ENCODE assay signal across 9 mouse cellular contexts in the genomic region with DNA sequence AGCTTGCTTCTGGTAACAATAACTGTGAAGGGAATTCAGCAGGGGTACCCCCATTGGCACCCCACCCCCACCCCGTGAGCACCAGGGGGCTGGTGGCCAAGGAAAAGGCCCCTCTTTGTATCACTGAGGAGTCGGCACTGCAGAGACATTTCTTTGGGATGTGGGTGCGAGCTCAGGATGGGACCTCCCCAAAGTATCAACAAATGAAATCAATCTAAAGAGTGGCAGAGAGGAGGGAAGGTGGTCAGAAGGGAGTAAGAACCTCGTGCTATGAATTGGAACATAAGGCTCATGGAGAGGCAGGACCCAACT. TPM values are rescaled to one million over a fixed set of nuclear protein-coding genes. Genes with fewer than 3 reads are reported as not detected.
DNase-seq lines count a peak whose midpoint lies in the region; ATAC-seq and TF ChIP-seq lines count a peak whose summit lies in the region.
"Had no signal": no experiment of that assay in that cellular context is flagged by ENCODE, and none has a peak within 500 bp of the region (broad histone marks: within the 10 kb centered on the region; RNA-seq: fewer than 3 reads in every experiment).

No protein-coding gene starts in this region.

- peak overlapping the region; percentile 96; the same call in 1 of the 2 replicates for H3K27ac ChIP-seq in liver, embryonic 11.5 days (ENCODE audit: low read depth, low read length)
- H3K27ac ChIP-seq in embryonic facial prominence, embryonic 10.5 days (replicated peaks) = peak overlapping the region; percentile 57
- no peak overlapping the region for H3K27ac ChIP-seq in forebrain, embryonic 14.5 days (ENCODE audit: low read depth, low read length)
- H3K27ac ChIP-seq: limb, embryonic 15.5 days had no signal

- no peaks in the 10 kb centered on the region for H3K9me3 ChIP-seq in liver, embryonic 11.5 days (ENCODE audit: control insufficient read depth, low read length)
- no peaks in the 10 kb centered on the region for H3K9me3 ChIP-seq in embryonic facial prominence, embryonic 10.5 days
- H3K9me3 ChIP-seq in forebrain, embryonic 14.5 days (replicated peaks; ENCODE audit: control insufficient read depth, low read length) = no peaks in the 10 kb centered on the region
- H3K9me3 ChIP-seq: limb, embryonic 15.5 days had no signal

- no peaks in the 10 kb centered on the region for H3K36me3 ChIP-seq in liver, embryonic 11.5 days (ENCODE audit: control insufficient read depth, insufficient read depth, low read length)
- H3K36me3 ChIP-seq in embryonic facial prominence, embryonic 10.5 days (replicated peaks) = no peaks in the 10 kb centered on the region
- H3K36me3 ChIP-seq in forebrain, embryonic 14.5 days (ENCODE audit: control insufficient read depth, insufficient read depth, low read length) = no peaks in the 10 kb centered on the region
- no peaks in the 10 kb centered on the region for H3K36me3 ChIP-seq in myocyte (ENCODE audit: control insufficient read depth, insufficient read depth)
- H3K36me3 ChIP-seq: limb, embryonic 15.5 days had no signal

- no peak overlapping the region for H3ac ChIP-seq in myocyte (ENCODE audit: control insufficient read depth, insufficient read length)

- peak overlapping the region; percentile 42 for H3K9ac ChIP-seq in liver, embryonic 11.5 days (ENCODE audit: low read depth, low read length)
- no peak overlapping the region for H3K9ac ChIP-seq in forebrain, embryonic 14.5 days (ENCODE audit: low read length)
- H3K9ac ChIP-seq: limb, embryonic 15.5 days had no signal

- no peak for TF ChIP-seq POLR2A in myocyte (IDR thresholded peaks at IDR 0.05; ENCODE audit: insufficient read length, low read depth)

- H3K4me2 ChIP-seq in liver, embryonic 11.5 days = peak overlapping the region; percentile 85
- peak overlapping the region; percentile 40; the same call in 1 of the 2 replicates for H3K4me2 ChIP-seq in forebrain, embryonic 14.5 days (ENCODE audit: low read length)
- peak overlapping the region; percentile 74 for H3K4me2 ChIP-seq in myocyte (ENCODE audit: low read depth)

- H3K4me3 ChIP-seq in liver, embryonic 11.5 days (ENCODE audit: low read depth, low read length) = peak overlapping the region; percentile 25
- H3K4me3 ChIP-seq in embryonic facial prominence, embryonic 10.5 days = peak overlapping the region; percentile 65
- H3K4me3 ChIP-seq in forebrain, embryonic 14.5 days (ENCODE audit: low read depth, low read length) = no peak overlapping the region
- peak overlapping the region; percentile 35 for H3K4me3 ChIP-seq in myocyte

- DNase-seq in liver, embryonic 11.5 days (ENCODE audit: low spot score) = peak; percentile 49
- DNase-seq in liver = no peak
- DNase-seq in embryonic facial prominence, embryonic 10.5 days (ENCODE audit: low spot score) = no peak
- DNase-seq in forebrain, embryonic 14.5 days (ENCODE audit: low spot score) = no peak
- DNase-seq in right cerebral cortex, postnatal 10 days (ENCODE audit: low spot score in 2 of 2) = no peak
- no peak for DNase-seq in lung, postnatal 10 days
- DNase-seq: cerebellum, adult 18-20 months had no signal

- WGBS in liver, embryonic 11.5 days = 60% methylated on average over 4 of the region's 4 CpGs
- WGBS in embryonic facial prominence, embryonic 10.5 days = 57% methylated on average over 4 of the region's 4 CpGs
- 52% methylated on average over 4 of the region's 4 CpGs for WGBS in forebrain, embryonic 14.5 days

- H3K79me2 ChIP-seq in myocyte (ENCODE audit: control insufficient read depth, insufficient read depth) = peaks cover 5% of the 10 kb centered on the region

- H3K4me1 ChIP-seq in liver, embryonic 11.5 days (replicated peaks; ENCODE audit: control insufficient read depth, insufficient read depth, low read length) = peaks cover 15% of the 10 kb centered on the region
- peaks cover 51% of the 10 kb centered on the region for H3K4me1 ChIP-seq in embryonic facial prominence, embryonic 10.5 days
- peaks cover 11% of the 10 kb centered on the region; the same call in 1 of the 2 replicates for H3K4me1 ChIP-seq in forebrain, embryonic 14.5 days (ENCODE audit: control insufficient read depth, insufficient read depth, low read length)

- ATAC-seq in liver, embryonic 11.5 days (replicated peaks; ENCODE audit: low FRiP score) = no peak
- no peak for ATAC-seq in forebrain, embryonic 14.5 days

- H3K27me3 ChIP-seq in liver, embryonic 11.5 days (replicated peaks; ENCODE audit: control insufficient read depth, insufficient read depth, low read length) = no peaks in the 10 kb centered on the region
- no peaks in the 10 kb centered on the region for H3K27me3 ChIP-seq in embryonic facial prominence, embryonic 10.5 days (replicated peaks; ENCODE audit: low read depth, poor library complexity, severe bottlenecking)
- no peaks in the 10 kb centered on the region for H3K27me3 ChIP-seq in forebrain, embryonic 14.5 days (replicated peaks; ENCODE audit: control insufficient read depth, insufficient read depth, low read length)
- no peaks in the 10 kb centered on the region for H3K27me3 ChIP-seq in myocyte (ENCODE audit: control insufficient read depth, insufficient read depth, insufficient read length)
- H3K27me3 ChIP-seq: limb, embryonic 15.5 days had no signal

TF ChIP-seq in myocyte, 11 proteins besides CTCF, POLR2A, EP300 and RAD21:
- TF ChIP-seq E2F4 (IDR thresholded peaks at IDR 0.05; ENCODE audit: insufficient read depth) = no peak
- TF ChIP-seq MYOG (IDR thresholded peaks at IDR 0.05; ENCODE audit: control insufficient read depth in 1 of 3, insufficient read depth in 1 of 3, insufficient read length in 2 of 3, low read depth in 2 of 3) = no peak
- TF ChIP-seq USF1 (IDR thresholded peaks at IDR 0.05; ENCODE audit: low read depth) = no peak
- no peak for TF ChIP-seq TCF12 (IDR thresholded peaks at IDR 0.05; ENCODE audit: insufficient read depth, poor library complexity, severe bottlenecking)

RNA-seq across cellular contexts. Expression of gene Hist2h3c1, which starts 2.5 kb away (rescaled TPM):
- polyA plus RNA-seq in liver, embryonic 11.5 days (2014; fragmentation: Nextera tagmentation; extraction: Ambion mirVana) = 0.93 and 1.5 TPM in 2 replicates
- polyA plus RNA-seq in embryonic facial prominence, embryonic 10.5 days (2016; fragmentation: Nextera tagmentation; extraction: Ambion mirVana) = 0.52 and 0.81 TPM in 2 replicates
- polyA plus RNA-seq in forebrain, embryonic 14.5 days (2014; fragmentation: Nextera tagmentation; extraction: Ambion mirVana) = 0.85 TPM in 1 of 2 replicates, not detected in the other
- not detected for polyA plus RNA-seq in myocyte (2012; fragmentation: generic; extraction: Trizol)

RNA-seq across cellular contexts. Expression of gene Hist2h2aa1, which starts 3.7 kb away (rescaled TPM):
- polyA plus RNA-seq in liver, embryonic 11.5 days (2014; fragmentation: Nextera tagmentation; extraction: Ambion mirVana) = 12.1 and 12.7 TPM in 2 replicates
- 4.8 and 8.6 TPM in 2 replicates for polyA plus RNA-seq in embryonic facial prominence, embryonic 10.5 days (2016; fragmentation: Nextera tagmentation; extraction: Ambion mirVana)
- polyA plus RNA-seq in forebrain, embryonic 14.5 days (2014; fragmentation: Nextera tagmentation; extraction: Ambion mirVana) = 23.1 and 35.7 TPM in 2 replicates
- polyA plus RNA-seq in myocyte (2012; fragmentation: generic; extraction: Trizol) = not detected

RNA-seq across cellular contexts. Expression of gene Hist2h2aa2, which starts 8.9 kb away (rescaled TPM):
- polyA plus RNA-seq in liver, embryonic 11.5 days (2014; fragmentation: Nextera tagmentation; extraction: Ambion mirVana) = 27.8 and 34.5 TPM in 2 replicates
- polyA plus RNA-seq in embryonic facial prominence, embryonic 10.5 days (2016; fragmentation: Nextera tagmentation; extraction: Ambion mirVana) = 26.6 and 32.1 TPM in 2 replicates
- 58.1 and 74.2 TPM in 2 replicates for polyA plus RNA-seq in forebrain, embryonic 14.5 days (2014; fragmentation: Nextera tagmentation; extraction: Ambion mirVana)
- polyA plus RNA-seq in myocyte (2012; fragmentation: generic; extraction: Trizol) = 103 TPM

RNA-seq across cellular contexts. Expression of gene Hist2h3c2, which starts 10.1 kb away (rescaled TPM):
- 5.8 and 8.0 TPM in 2 replicates for polyA plus RNA-seq in liver, embryonic 11.5 days (2014; fragmentation: Nextera tagmentation; extraction: Ambion mirVana)
- polyA plus RNA-seq in embryonic facial prominence, embryonic 10.5 days (2016; fragmentation: Nextera tagmentation; extraction: Ambion mirVana) = 4.9 and 6.6 TPM in 2 replicates
- 5.2 and 9.1 TPM in 2 replicates for polyA plus RNA-seq in forebrain, embryonic 14.5 days (2014; fragmentation: Nextera tagmentation; extraction: Ambion mirVana)
- polyA plus RNA-seq in myocyte (2012; fragmentation: generic; extraction: Trizol) = 22.7 TPM

RNA-seq across cellular contexts. Expression of gene Hist2h4, which starts 14.1 kb away (rescaled TPM):
- polyA plus RNA-seq in liver, embryonic 11.5 days (2014; fragmentation: Nextera tagmentation; extraction: Ambion mirVana) = 3.5 and 5.0 TPM in 2 replicates
- 12.8 TPM in 2 replicates for polyA plus RNA-seq in embryonic facial prominence, embryonic 10.5 days (2016; fragmentation: Nextera tagmentation; extraction: Ambion mirVana)
- polyA plus RNA-seq in forebrain, embryonic 14.5 days (2014; fragmentation: Nextera tagmentation; extraction: Ambion mirVana) = 3.8 and 8.1 TPM in 2 replicates
- 1.1 TPM for polyA plus RNA-seq in myocyte (2012; fragmentation: generic; extraction: Trizol)
